Comparison of ENCODE assay signal across 27 mouse cellular contexts in the genomic region with DNA sequence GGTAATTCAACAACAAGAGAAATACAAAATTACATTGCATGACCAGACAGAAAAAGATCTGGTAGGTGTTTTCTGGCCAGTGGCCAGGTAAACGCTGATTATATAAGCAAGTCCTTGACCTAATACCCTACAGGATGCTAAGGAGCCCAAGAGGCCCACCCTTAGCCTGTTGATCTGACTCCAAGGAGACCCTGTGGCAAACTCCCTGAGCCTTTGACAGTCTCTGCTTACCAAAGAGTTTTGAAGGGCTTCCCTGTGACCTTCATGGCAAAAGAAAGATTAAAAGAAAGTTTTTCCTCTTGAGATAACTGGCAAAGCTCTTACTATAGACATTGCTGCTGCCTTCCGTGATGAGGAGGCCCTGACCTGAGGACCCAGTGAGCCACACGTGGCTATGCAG.
"Had no signal": no experiment of that assay in that cellular context is flagged by ENCODE, and none has a peak within 500 bp of the region (broad histone marks: within the 10 kb centered on the region; RNA-seq: fewer than 3 reads in every experiment).

No protein-coding gene starts in this region.

- H3K4me1 ChIP-seq: heart, embryonic 12.5 days; heart, embryonic 15.5 days; hindbrain, embryonic 12.5 days; hindbrain, embryonic 13.5 days; hindbrain, embryonic 15.5 days; intestine, embryonic 15.5 days had no signal

- H3K4me3 ChIP-seq: heart, embryonic 12.5 days; heart, embryonic 13.5 days; heart, embryonic 15.5 days; hindbrain, embryonic 12.5 days; hindbrain, embryonic 13.5 days; hindbrain, embryonic 15.5 days; intestine, embryonic 15.5 days; kidney, embryonic 15.5 days; layer of hippocampus, adult 2 months; left cerebral cortex, adult 2 months had no signal

- H3K9me3 ChIP-seq: heart, embryonic 12.5 days; heart, embryonic 13.5 days; heart, embryonic 15.5 days; hindbrain, embryonic 12.5 days; hindbrain, embryonic 13.5 days; hindbrain, embryonic 15.5 days; intestine, embryonic 15.5 days; kidney, embryonic 15.5 days had no signal

- DNase-seq: heart, postnatal 14 days; heart, postnatal 36 days; kidney, adult 11 months; kidney, adult 18-20 months; kidney, adult 2 months; kidney, adult 8-10 months; kidney, adult 9 months; kidney, postnatal 10 days; kidney, postnatal 14 days; kidney, postnatal 25 days; kidney, postnatal 36 days; kidney, postnatal 4 days; layer of hippocampus, adult 9-11 months; layer of hippocampus, postnatal 36 days had no signal

- H3K27ac ChIP-seq: heart, embryonic 13.5 days; heart, embryonic 15.5 days; hindbrain, embryonic 12.5 days; hindbrain, embryonic 13.5 days; hindbrain, embryonic 14.5 days; hindbrain, embryonic 15.5 days; hindbrain, postnatal 0 days; intestine, embryonic 15.5 days; kidney, embryonic 15.5 days; kidney, postnatal 0 days; layer of hippocampus, adult 2 months; left cerebral cortex, adult 2 months had no signal

- H3K36me3 ChIP-seq: heart, embryonic 12.5 days; heart, embryonic 13.5 days; heart, embryonic 15.5 days; hindbrain, embryonic 12.5 days; hindbrain, embryonic 13.5 days; hindbrain, embryonic 15.5 days; intestine, embryonic 15.5 days had no signal

- H3K27me3 ChIP-seq: heart, embryonic 12.5 days; heart, embryonic 15.5 days; hindbrain, embryonic 12.5 days; hindbrain, embryonic 13.5 days; hindbrain, embryonic 15.5 days; intestine, embryonic 15.5 days; kidney, embryonic 15.5 days had no signal
